Mouse (Mus musculus): ENCODE measurements around the gene Gad2. TPM values are rescaled to one million over a fixed set of nuclear protein-coding genes. Genes with fewer than 3 reads are reported as not detected.

Gad2 gene
- total RNA-seq, 2 experiments from 2014 or later = 29.3 to 46.8 TPM

Small RNA genes lying within 50 kb of the gene (microRNA-seq; reads per million reads assigned to microRNA genes)
- not detected for gene Gm23636
- gene Mir3967 = not detected

Other genes with a start within 250 kb of the Gad2 start
- 1 to 10 TPM; 3.2 TPM for gene Apbb1ip, start 151.9 kb downstream of the Gad2 start, total RNA-seq (2021)